Mouse (Mus musculus) frontal cortex, postnatal 10 days (tissue): ENCODE results near the gene Calhm5.

ENCODE experiments used
- DNase-seq, 2 experiments: peaks; one replicate each; pipeline ENCODE4 v3.0.0; 2022; ENCODE audit warnings: low spot score in 2 of 2, mixed read lengths in 1 of 2

The Calhm5 gene

DNA sequence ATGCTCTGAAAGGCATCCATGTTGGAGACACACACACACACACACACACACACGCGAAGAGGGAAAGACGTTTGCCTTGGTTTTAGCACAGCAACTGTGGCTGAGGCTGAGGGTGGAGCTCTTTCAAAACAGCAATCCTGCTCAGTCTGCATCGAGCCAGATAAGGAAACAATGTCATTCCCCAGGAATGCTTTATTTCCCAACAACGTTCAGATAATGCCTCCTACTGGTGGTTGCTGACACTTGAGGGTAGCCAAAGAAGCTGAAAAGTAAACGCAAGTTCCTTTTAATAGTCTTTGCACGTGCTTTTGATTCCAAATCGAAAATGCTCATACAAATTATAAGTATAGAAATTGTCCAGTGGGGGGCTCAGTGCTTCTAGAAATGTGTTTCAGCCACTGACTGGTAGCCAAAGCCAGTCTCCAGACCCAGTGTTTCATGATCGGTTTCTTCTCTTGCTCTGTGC lies at the start of gene Calhm5:
Gene Calhm5, minus strand, starts transcription at position 102 of the 466 bp plus-strand sequence.
- DNase-seq = peak; percentile 14 to 24

DNA sequence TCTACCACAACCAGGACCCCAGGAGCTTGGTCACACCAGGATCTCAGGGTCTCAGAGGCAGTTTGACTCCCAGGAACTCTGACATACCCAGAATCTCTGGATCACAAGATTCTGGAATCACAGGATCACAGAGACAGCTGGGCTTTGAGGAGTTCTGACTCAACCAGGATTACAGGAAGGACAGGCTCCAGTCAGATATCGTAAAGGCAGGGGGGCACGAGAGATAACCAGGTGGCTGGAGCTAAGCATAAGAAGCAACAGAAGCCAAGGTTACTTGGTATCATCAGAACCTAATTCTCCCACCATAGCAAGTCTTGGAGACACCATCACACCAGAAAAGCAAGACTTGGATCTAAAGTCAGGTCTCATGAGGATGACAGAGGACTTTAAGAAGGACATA lies 45.4 kb upstream of the Calhm5 start:
- no peak for DNase-seq

DNA sequence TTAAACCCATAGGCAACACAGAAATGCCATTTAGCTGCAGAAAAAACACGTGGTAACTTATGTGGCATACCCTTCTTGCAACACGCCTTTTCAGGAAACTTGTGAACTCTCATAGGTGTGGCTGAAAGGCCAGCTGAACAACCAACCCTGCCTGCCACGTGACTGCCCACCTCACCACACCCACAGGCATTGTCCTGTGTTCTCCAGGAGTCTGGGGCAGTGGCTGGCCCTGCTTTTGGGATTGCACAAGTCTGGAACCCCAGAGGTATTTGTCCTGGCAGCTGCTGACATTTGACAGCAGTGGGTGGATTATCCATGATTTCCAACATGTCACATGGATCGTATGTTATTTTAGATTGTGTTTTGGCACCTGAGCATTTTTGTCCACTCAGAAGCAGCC lies 43.4 kb upstream of the Calhm5 start:
- DNase-seq = no peak

DNA sequence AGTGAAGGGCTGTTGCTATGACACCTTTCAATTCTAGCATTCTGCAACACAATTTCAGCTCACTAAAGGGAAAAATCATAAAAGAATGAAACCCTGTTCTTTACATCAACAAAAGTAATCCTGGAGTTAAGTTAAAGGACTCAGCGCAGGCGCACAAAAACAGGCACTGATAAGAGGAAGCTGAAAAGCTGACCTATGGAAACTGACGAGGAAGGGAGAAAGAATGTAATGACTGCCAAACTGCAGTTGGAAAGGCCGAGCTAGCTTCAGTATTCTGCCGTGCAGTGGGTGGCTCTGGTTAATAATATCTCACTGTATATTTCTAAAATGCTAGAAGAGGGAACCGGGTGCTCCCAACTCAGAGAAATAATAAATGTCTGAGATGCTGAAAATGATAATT lies 41.7 kb upstream of the Calhm5 start:
- DNase-seq = no peak

DNA sequence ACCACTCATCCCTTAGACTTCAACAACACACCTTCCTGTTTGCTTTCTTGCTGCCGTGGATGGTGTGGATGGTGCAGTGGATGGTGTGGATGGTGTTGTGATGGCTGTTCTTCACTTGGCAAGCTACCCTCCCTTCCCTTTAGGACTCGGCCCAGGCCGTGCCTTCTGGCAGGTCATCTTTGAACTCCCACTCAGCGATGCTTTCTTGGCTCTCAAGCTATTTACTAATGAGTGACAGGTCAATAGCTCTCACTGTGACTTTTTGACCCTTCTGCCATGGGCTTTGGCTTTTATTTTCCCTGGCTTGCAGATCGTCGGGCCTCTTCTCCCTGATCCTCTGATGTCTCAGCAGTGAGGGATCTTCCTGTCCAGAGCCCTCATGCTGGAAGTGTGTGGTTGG lies 40.1 kb upstream of the Calhm5 start:
- no peak for DNase-seq

DNA sequence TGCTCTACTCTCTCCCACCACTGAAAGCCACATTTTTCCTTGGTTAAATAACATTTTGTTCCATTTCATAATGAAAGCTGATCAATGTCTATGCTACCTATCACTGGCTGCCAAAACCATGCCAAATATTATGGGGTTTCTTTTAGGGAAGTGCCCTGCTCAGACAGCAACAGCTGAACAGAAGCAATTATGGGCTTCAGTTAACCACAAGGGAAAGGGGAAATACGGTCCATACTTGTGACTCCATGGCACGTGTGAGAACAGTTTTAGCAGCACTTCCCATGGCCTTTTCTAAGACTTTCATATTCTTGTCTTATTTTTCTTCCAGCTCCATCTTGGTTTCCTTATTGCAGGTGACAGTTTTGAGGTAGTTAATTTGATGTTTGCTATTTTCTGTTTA lies 35.0 kb upstream of the Calhm5 start:
- DNase-seq = no peak

DNA sequence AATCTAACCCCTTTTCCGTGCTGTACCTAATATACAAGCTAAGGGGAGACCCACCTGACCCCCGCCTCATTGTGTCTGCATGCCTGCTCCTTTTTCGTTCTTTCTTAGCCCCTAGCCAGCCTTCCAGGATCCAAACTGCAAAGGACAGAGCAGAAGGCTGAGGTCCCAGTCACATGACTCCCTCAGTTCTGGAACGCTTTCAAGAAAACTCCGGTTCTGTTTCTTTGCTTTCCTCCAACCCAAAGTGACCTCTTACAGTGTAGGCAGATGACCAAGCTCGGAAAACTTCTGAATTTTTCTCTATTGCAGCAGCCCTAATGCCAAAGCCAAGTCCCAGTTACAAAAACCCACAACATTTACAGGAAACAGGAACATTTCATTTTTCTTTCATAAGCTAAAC lies 32.1 kb upstream of the Calhm5 start:
- no peak for DNase-seq

DNA sequence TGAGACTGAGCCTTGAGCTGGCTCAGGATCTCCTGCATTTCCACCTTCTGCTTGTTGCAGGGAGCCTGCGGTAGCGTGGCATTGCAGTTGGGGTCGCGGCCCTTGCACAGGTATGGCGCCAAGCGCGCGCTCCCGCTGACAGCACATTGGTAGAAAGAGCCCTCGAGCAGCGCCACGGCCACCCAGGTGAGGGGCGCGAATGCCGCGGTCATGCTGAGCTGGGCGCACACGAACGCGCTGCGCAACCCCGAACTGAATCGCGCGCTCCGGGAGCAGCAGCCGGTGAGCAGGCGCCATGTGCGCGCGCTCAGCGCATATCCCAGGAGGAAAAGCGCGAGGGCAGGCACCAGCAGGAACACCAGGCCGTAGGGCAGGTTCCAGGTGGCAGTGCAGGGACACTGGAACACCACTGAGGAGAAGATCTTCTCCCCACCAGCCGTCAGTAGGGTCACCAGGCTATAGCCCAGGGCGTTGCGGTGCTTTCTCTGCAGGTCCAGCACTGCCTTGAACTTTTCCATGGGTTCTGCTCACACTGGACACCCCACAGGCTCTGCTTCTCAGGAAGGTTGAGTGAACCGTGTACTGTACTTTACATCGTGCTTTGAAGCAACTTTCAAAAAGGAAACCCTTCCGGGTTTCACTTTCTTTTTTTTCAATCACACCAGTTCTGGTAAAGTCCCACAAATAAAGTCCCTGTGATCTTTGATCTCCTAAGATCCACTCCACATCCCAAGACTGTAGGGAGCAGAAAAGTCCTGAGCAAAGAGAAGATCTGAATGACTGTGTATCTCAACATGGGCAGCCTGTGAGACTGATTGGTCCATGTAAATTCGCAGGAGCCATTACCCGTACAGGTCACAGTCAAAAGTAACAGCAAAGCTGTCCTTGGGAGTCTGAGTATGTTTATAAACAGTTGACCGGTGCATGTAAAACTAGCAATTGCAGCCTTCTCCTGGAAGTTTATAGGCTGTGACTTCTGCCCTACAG lies 31.4 kb upstream of the Calhm5 start, which contains the start of gene Calhm6:
Gene Calhm6, minus strand, starts transcription at position 593 of the 987 bp plus-strand sequence.
- peak in 1 of 2 experiments; percentile 36 for DNase-seq

DNA sequence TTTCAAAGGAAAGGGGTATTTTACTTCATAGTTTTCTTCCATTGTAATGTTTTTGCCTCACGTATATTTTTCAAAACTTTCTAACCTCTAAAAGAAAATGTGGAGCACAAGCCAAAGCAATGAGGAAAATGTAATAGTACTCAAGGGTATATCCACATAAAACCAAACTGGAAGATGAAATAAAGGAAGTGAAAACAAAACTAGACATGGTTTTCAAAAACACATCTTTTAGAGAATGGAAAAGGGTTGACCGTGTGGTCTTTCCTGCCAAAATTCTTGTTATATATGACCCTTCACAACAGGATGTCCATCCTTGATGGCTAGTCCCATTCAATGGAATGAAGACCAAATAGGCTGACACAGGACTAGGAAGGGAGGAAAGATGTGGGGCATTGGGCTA lies 22.1 kb upstream of the Calhm5 start:
- DNase-seq = no peak

DNA sequence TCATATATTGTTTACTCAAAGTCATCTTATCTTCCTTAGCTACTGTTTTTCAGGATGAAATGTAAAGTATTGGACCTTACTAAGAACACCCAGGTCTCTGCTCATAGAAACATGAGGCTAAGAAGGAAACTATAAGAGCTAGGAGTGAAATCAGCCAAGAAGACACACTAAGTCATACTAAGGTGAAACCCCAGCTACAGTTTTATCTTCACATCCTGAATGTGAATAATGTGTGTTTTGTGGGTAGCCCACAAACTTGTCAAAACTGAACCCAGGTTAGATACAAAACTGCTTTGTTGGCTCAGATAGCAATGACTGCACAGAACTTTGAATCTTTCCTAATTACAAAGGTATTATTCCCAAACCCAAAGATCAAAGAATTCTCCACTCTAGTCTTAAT lies 21.5 kb upstream of the Calhm5 start:
- no peak for DNase-seq

DNA sequence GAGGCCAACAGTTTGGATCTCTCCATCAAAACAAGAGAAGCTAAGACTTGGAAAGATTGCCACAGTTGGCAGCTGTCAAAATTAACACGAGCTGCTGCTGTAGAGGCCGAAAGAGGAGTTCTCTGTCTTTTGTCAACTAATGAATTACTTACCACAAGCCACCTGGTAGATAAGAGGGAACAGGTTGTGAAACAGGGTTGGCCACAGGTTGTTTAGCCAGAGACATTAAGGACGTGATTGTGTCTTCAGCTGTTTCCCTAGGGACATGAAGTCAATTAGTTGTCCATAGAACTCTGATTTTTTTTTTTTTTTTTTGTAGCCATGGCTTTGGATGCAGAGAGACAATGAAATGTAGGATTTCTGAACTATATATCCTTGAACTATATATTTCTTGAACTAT lies 20.8 kb upstream of the Calhm5 start:
- DNase-seq = no peak

DNA sequence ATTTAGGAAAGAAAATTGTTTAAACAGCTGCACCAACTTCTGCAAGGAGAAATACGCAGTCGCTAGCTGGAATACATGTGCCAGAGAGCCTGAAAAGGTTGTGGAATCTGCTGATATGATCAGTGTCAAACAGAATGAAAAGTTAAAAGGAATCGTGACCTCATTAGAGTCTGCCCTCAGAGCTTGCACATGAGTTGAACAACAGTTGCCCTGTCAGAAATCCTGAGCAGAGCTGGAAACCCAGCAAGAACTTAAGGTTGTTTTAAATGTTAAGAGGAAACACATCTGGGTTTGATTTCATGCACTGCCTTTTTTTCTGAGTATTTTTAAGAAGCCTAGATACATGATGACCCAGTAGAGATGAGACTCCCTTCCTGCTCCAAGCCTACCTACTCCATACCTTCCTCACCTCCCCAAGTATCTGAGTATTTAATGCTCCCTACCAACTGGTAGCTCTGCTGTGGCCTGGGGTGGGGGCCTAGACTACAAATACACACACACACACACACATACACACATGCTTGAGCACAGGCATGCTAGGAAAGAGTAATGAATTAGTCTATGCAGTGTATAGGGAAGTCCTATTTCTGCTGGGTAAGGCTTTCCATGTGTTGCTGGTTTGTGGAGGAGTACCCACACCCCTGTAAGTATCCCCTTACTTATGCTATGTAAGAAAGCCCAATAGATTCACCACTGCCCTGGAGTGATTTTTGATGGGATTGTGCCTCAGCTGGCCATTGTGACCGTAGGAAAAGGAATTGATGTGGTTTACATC lies 15.8 kb upstream of the Calhm5 start:
- DNase-seq = no peak

DNA sequence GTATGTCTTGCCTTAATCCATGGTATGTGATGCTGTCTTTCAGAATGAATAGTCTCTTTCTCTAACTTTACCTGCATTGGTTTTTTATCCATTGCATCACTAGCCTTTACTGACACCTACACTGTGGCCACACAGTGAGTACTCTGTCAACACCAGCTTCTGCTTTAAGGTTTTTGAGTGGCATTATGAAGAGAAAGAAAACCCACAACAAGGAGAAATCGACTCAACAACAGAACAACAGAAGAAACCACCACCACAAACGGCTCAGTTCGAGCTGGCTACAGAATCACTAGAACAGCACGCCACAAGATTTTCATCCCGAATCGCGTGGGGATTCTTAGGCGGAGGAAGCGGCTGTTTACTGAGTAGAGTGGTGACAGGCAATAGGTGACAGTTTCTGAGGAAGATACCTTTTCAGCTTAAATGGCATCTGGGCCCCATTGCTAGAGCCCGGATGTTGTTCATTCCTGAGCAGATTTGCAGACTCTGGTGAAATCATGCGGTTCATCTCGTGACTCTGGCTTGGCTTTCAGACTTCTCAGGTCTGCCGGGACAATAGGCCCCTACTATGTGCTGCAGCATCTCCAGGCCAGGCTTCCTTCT lies 14.6 kb upstream of the Calhm5 start:
- no peak for DNase-seq

DNA sequence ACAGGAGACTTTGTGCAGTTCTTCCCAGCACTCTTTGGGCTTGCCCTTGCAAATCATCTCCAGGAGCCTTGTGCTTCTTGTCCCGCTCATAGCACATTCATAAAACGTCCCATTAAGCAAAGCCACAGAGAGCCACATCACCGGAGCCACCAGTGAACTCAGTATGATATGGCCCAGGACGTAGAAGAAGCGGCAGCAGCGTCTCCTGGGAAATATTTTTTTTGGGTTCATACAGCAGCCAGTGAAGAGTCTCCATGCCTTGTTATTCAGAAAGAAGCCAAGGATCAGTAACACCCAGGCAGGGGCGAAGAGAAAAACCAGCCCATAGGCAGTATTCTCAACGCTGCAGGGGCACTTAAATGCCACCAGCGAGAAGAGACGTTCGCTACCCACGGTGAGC lies 355 bp downstream of the Calhm5 start:
- peak in 1 of 2 experiments; percentile 6 for DNase-seq

DNA sequence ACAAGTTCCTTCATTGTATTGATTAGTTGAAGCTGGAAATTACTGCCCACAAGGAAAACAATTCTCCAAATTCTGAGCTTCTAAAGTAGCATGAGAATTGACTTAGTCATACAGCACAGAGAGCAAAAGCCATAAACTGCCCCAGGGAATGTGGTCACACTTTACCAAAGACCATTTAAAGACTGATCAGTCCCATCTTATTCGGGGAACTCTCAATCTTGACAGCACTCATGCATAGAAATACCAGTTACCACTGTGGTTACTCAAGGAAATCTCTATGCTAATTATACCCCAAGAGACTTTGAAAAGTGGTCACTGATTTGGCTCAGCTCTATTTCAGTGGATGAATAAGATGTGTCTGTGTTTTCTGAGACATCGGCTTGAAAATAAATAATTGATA lies 1.2 kb downstream of the Calhm5 start:
- no peak for DNase-seq

DNA sequence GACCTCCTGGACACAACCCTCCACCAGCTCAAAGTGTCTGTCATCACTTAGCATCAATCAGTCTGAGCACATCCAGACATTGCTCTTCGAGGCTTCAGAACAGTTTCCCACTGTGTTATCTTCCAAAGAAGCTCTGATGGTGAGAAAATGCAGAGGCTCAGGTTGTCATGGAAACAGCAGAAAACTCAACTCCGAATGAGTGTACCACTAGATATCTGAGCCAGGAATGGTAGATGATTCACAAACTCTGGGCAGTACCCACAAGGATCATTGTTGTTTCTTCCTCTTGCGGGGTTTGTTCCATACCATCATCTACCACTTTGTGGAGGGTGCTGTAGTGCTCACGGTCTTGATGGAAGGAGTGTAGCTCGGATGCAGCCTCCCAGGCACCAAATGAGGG lies 4.4 kb downstream of the Calhm5 start:
- DNase-seq = peak; percentile 10 to 11

DNA sequence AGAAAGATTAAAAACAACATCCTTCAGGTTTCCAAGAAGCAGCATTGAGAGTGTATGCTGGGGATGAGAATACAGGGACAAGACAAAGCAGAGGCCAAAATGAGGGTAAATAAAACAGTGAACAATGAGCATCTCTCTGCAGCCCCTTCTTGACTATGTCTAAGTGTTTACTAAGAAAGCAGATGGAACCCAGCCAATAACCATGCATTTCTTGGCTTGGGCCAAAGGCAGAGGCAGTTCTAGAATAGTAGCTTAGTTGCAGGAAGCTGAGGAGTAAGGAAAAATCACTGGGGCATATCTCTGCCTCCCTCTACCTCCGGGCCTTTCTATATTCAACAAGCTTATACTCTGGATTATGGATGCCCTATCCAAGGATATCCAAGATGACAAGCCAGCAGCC lies 5.8 kb downstream of the Calhm5 start:
- no peak for DNase-seq

DNA sequence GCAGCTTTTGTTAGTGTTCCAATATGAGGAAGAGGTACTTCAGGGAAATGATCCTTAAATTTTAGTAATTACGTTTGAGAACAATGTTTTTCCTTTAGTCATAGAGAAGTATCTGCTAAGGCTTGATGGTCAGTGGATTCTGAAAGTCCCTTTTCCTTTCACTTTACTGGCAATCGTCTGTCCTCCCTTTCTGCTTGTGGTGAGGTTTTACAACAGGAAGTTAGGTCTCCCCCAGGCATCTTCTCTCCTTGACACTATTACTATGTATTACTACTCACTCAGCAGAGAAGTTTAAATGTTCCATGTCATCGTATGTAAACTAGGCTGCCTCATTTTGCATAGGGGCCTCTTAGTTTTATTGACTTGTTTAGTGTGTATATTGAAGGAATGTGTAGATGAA lies 6.8 kb downstream of the Calhm5 start:
- no peak for DNase-seq

DNA sequence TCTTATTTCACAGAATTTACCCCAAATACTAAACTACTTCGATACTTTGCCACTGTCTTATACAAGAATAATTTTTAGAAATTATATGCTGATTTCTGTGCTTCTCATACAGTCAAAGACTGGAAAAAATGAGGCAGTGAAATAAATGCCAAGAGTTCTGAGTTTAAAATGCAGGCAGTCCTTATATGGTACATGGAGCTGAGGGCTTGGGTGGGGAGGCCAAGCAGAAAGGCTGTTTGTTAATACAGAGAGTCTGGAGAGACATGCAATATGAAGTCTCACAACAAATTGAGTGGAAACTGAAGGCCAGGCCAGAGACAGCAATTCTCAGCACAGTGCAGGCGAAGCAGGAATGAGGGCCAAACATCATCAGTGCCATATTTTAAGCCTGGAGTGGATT lies 7.8 kb downstream of the Calhm5 start:
- DNase-seq = no peak

DNA sequence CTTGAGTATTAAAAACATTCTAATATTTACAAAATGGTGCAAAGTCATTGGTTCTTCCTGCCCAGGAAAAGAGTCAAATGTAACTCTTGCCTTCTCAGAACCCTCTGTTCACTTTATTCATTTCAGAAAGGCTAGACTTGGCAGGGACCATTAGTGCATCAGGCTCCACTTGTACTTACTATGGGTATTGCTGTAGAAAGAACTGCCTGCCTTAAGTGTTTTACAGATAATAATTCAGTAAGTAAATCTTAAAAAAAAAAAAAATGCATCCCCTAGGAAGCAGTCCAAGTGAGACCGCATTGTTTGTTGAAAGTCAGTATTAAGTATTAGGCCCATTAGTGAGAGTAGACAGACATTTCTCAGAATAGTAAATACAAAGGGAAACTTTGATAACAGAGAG lies 9.8 kb downstream of the Calhm5 start:
- no peak for DNase-seq

DNA sequence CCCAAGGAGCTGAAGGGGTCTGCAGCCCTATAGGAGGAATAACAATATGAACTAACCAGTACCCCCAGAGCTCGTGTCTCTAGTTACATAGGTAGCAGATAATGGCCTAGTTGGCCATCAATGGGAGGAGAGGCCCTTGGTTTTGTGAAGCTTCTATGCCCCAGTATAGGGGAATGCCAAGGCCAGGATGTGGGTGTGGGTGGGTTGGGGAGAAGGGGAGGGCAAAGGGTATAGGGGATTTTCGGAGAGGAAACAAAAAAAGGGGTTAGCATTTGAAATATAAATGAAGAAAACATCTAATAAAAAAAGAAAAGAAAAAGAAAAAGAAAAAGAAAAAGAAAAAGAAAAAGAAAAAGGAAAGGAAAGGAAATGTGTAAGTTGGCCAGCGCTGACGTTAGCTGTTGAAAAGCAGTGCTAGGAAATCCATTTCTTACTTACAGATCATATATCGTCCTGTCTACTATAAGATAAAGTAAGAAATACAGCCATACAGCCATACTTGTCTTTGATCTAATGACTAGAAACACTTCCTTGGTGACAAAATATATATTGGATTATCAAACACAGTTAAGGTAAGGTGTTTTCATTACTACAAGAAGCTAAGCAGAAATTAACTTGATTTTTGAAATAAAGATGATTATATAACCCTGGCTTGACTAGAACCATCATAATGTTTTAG lies 21.7 kb downstream of the Calhm5 start:
- no peak for DNase-seq

DNA sequence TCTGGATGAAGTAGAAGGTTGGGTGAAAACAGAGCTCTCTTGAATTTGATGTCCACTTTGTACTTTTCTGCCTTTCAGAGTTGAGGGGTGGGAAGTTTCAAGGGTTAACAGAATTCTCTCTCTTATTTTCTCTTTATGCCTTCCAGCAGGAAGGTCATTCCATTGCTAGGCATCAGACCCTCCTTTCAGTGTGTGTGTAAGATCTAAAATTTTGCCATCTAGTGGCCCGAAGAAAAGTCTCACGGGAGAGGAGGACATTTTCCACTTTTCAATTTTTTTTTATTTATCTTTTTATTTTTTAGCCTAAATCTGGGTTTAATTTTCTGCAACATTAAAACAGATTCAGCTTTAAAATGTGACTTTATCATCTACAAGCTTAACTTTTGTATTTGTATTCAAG lies 24.7 kb downstream of the Calhm5 start:
- DNase-seq = no peak
